Mouse (Mus musculus): Measurements from ENCODE around the gene Card9. TPM values are rescaled to one million over a fixed set of nuclear protein-coding genes. Genes with fewer than 3 reads are reported as not detected.
A peak's percentile ranks its signal among the peaks of the same experiment; 100 is the strongest.
"Not testable (repeated sequence)": the region's sequence is repeated elsewhere in the genome, so short reads cannot be mapped to it uniquely, and the experiment has no call there.

Card9 gene
- total RNA-seq (2015) (27.3 and 33.3 TPM in 2 replicates), total RNA-seq (2017) (99.2 and 121 TPM in 2 replicates)

GRCm38 (mm10) chr2:26360772-26361171, at the start of gene Card9:
Gene Card9 (minus strand): TSS chr2:26360918.
- ATAC-seq (replicated peaks; ENCODE audit: poor library complexity), result peak; percentile 82

- no peak for ATAC-seq (replicated peaks; ENCODE audit: poor library complexity)
These were observed 49.4 kb upstream of the Card9 start for GRCm38 (mm10) chr2:26410091-26410490.

GRCm38 (mm10) chr2:26409362-26409761, 48.6 kb upstream of the Card9 start:
- no peak for ATAC-seq (replicated peaks; ENCODE audit: poor library complexity)

GRCm38 (mm10) chr2:26408515-26409356, 48.0 kb upstream of the Card9 start, which contains the start of gene Inpp5e:
Gene Inpp5e (minus strand): TSS chr2:26409203.
- peak; percentile 98 for ATAC-seq (replicated peaks; ENCODE audit: poor library complexity)

GRCm38 (mm10) chr2:26403306-26403705, 42.6 kb upstream of the Card9 start:
- no peak for ATAC-seq (replicated peaks; ENCODE audit: poor library complexity)

- ATAC-seq (replicated peaks; ENCODE audit: poor library complexity), result no peak
These were observed 41.5 kb upstream of the Card9 start for GRCm38 (mm10) chr2:26402265-26402664.

GRCm38 (mm10) chr2:26401023-26401422, 40.3 kb upstream of the Card9 start:
- ATAC-seq (replicated peaks; ENCODE audit: poor library complexity), result no peak

GRCm38 (mm10) chr2:26400296-26400695, 39.6 kb upstream of the Card9 start:
- ATAC-seq (replicated peaks; ENCODE audit: poor library complexity), result no peak

GRCm38 (mm10) chr2:26399647-26400046, 38.9 kb upstream of the Card9 start:
- no peak for ATAC-seq (replicated peaks; ENCODE audit: poor library complexity)

- no peak for ATAC-seq (replicated peaks; ENCODE audit: poor library complexity)
These were observed 38.3 kb upstream of the Card9 start for GRCm38 (mm10) chr2:26398978-26399377.

- ATAC-seq (replicated peaks; ENCODE audit: poor library complexity), result no peak
These were observed 30.9 kb upstream of the Card9 start for GRCm38 (mm10) chr2:26391617-26392016.

GRCm38 (mm10) chr2:26390954-26391353, 30.2 kb upstream of the Card9 start:
- no peak for ATAC-seq (replicated peaks; ENCODE audit: poor library complexity)

- ATAC-seq (replicated peaks; ENCODE audit: poor library complexity), result peak; percentile 93
These were observed 28.5 kb upstream of the Card9 start, which contains the start of the genes Entr1 and Pmpca for GRCm38 (mm10) chr2:26389154-26389690. Gene Entr1 (minus strand): TSS chr2:26389316. Gene Pmpca (plus strand): TSS chr2:26389339.

- no peak for ATAC-seq (replicated peaks; ENCODE audit: poor library complexity)
These were observed 28.0 kb upstream of the Card9 start for GRCm38 (mm10) chr2:26388682-26389153.

- ATAC-seq (replicated peaks; ENCODE audit: poor library complexity), result no peak
These were observed 27.0 kb upstream of the Card9 start for GRCm38 (mm10) chr2:26387713-26388112.

- ATAC-seq (replicated peaks; ENCODE audit: poor library complexity), result not testable (repeated sequence)
These were observed 20.2 kb upstream of the Card9 start for GRCm38 (mm10) chr2:26380871-26381270.

- ATAC-seq (replicated peaks; ENCODE audit: poor library complexity), result peak; percentile 99
These were observed 19.5 kb upstream of the Card9 start, which contains the start of gene Snapc4 for GRCm38 (mm10) chr2:26380131-26380771. Gene Snapc4 (minus strand): TSS chr2:26380653.

- no peak for ATAC-seq (replicated peaks; ENCODE audit: poor library complexity)
These were observed 11.7 kb upstream of the Card9 start for GRCm38 (mm10) chr2:26372396-26372795.

GRCm38 (mm10) chr2:26368572-26368971, 7.9 kb upstream of the Card9 start:
- no peak for ATAC-seq (replicated peaks; ENCODE audit: poor library complexity)

GRCm38 (mm10) chr2:26367911-26368310, 7.2 kb upstream of the Card9 start:
- ATAC-seq (replicated peaks; ENCODE audit: poor library complexity), result no peak

- no peak for ATAC-seq (replicated peaks; ENCODE audit: poor library complexity)
These were observed 4.2 kb upstream of the Card9 start for GRCm38 (mm10) chr2:26364738-26365465.
